Mouse (Mus musculus) heart, adult 2 months (tissue): ENCODE measurements around the gene Gm13697. TPM values are rescaled to one million over a fixed set of nuclear protein-coding genes. Genes with fewer than 3 reads are reported as not detected.
A peak's percentile ranks its signal among the peaks of the same experiment; 100 is the strongest.
"Not testable (repeated sequence)": the region's sequence is repeated elsewhere in the genome, so short reads cannot be mapped to it uniquely, and the experiment has no call there.

Experiments used
- DNase-seq, 2 experiments: peaks; one replicate each; pipeline ENCODE4 v3.0.0; 2021
- H3K27ac ChIP-seq: fragments of 200-600 bp; 2 replicates; pipeline ENCODE4 v1.8.1; 2022
- H3K27me3 ChIP-seq: fragments of 200-500 bp; 2 replicates; pipeline ENCODE4 v1.6.1; 2012; ENCODE audit warnings: mild to moderate bottlenecking, low read length, inconsistent platforms, mixed read lengths; ENCODE audit not compliant: control insufficient read depth, insufficient read depth
- H3K36me3 ChIP-seq: fragments of 200-500 bp; 2 replicates; pipeline ENCODE4 v1.6.1; 2012; ENCODE audit warnings: low read length, inconsistent platforms; ENCODE audit not compliant: control insufficient read depth, insufficient read depth
- H3K4me1 ChIP-seq: fragments of 200-500 bp; 2 replicates; pipeline ENCODE4 v1.6.1; 2011; ENCODE audit warnings: low read length; ENCODE audit not compliant: control insufficient read depth, insufficient read depth
- H3K4me3 ChIP-seq: fragments of 200-600 bp; 2 replicates; pipeline ENCODE4 v1.8.1; 2022
- H3K79me2 ChIP-seq: fragments of 200-500 bp; replicated peaks from 2 replicates; pipeline ENCODE4 v1.6.1; 2012; ENCODE audit warnings: mild to moderate bottlenecking, inconsistent platforms, low read length, moderate library complexity, mixed read lengths; ENCODE audit not compliant: control insufficient read depth, insufficient read depth
- H3K9ac ChIP-seq: fragments of 200-500 bp; 2 replicates; pipeline ENCODE4 v1.6.1; 2012; ENCODE audit warnings: low read depth, mild to moderate bottlenecking, control low read depth, inconsistent platforms, low read length, mixed read lengths
- CTCF ChIP-seq: fragments of 200-600 bp; IDR thresholded peaks from 2 replicates; pipeline ENCODE4 v1.8.1; 2022; ENCODE audit warnings: antibody characterized with exemption, mild to moderate bottlenecking, moderate library complexity
- EP300 ChIP-seq: fragments of 200-500 bp; IDR thresholded peaks from 2 replicates; pipeline ENCODE4 v1.6.1; 2011; ENCODE audit warnings: low read depth, low read length, control low read depth; ENCODE audit not compliant: insufficient read depth
- POLR2A ChIP-seq: fragments of 200-500 bp; IDR thresholded peaks from 2 replicates; pipeline ENCODE4 v1.6.1; 2011; ENCODE audit warnings: mild to moderate bottlenecking, low read depth, low read length, control low read depth; ENCODE audit not compliant: insufficient read depth
- WGBS: fragments of 180-500 bp; shearing (Covaris S2); methylation state at CpG from one replicate; pipeline ENCODE4 v1.1.7; 2018; 5-methylcytosine and 5-hydroxymethylcytosine counted together
- intact Hi-C: fragments of 180-260 bp; cut with DNase I; formaldehyde crosslinking; loops from one replicate; pipeline ENCODE4 v1.15.1; 2025
- long read RNA-seq: library from polyadenylated mRNA; stranded (forward); transcript quantifications from one replicate; pipeline ENCODE4 v2.0.0, GENCODE M21; 2021
- polyA plus RNA-seq: library from polyadenylated mRNA; depleted of rRNA; stranded (reverse); fragments of >200 nt; gene quantifications from 2 replicates; pipeline ENCODE4 v1.2.3, GENCODE M21; 2012; rRNA removed
- total RNA-seq, 2 experiments: library from RNA; stranded (reverse); gene quantifications; 2 replicates each; pipeline ENCODE4 v1.2.3; 2021

Gene Gm13697
- total RNA-seq (under 1 TPM; 0.70 to 0.76 TPM), polyA plus RNA-seq (not detected in 2 replicates)
- long read RNA-seq = 0 reads

GRCm38 (mm10) chr2:83984443-83984842 lies at the start of gene Gm13697:
Gm13697 (plus strand) TSS chr2:83984743.
- H3K9ac ChIP-seq, H3K27me3 ChIP-seq, H3K36me3 ChIP-seq, DNase-seq, H3K4me1 ChIP-seq, H3K79me2 ChIP-seq, H3K4me3 ChIP-seq, H3K27ac ChIP-seq, intact Hi-C loops: not testable (repeated sequence)
- WGBS = no CpG with 5 or more reads among the region's 6 CpGs

- Histone ChIP-seq H3K4me3 (no peak within 1 kb of the TSS), H3K4me1 (no peaks in the 10 kb centered on the region), H3K27me3 (peaks cover 3% of the 10 kb centered on the region; the same call in 1 of the 2 replicates), H3K27ac (no peak within 1 kb of the TSS), H3K36me3 (no peaks in the 10 kb centered on the region), H3K9ac (no peak within 1 kb of the TSS), H3K79me2 (no peaks in the 10 kb centered on the region)
- intact Hi-C loops = no loop called here
- DNase-seq = peak; percentile 16 to 23
- no peak for TF ChIP-seq POLR2A
- TF ChIP-seq CTCF = no peak
- TF ChIP-seq EP300 = no peak
- WGBS = 2% methylated on average over 20 of the region's 20 CpGs
These were observed 43.6 kb upstream of the Gm13697 start, which contains the start of gene Zswim2 for GRCm38 (mm10) chr2:83940931-83941361. Zswim2 (minus strand) TSS chr2:83941228.

DNA sequence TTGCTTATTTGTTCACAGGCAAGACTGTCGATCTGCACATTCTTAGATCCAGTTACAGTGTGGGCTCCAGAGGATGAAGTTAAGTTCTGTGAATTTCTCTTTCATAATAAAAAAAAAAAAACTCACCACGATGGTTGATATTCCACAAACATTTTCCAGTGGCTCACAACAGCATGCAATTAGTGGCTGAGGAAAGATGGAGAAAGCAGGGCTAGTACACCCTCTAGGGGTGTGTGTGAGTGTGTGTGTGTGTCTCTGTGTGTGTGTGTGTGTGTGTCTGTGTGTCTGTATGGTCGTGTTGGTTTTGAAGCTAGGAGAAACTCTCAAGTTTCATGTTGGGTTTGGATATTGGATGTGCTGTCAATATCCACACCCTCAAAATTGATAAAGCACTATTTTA lies 43.2 kb upstream of the Gm13697 start:
- Histone ChIP-seq H3K4me3 (no peak overlapping the region), H3K36me3 (no peaks in the 10 kb centered on the region), H3K27me3 (peaks cover 3% of the 10 kb centered on the region; the same call in 1 of the 2 replicates), H3K79me2 (no peaks in the 10 kb centered on the region), H3K4me1 (no peaks in the 10 kb centered on the region), H3K9ac (no peak overlapping the region), H3K27ac (no peak overlapping the region)
- intact Hi-C loops = no loop called here
- TF ChIP-seq POLR2A = no peak
- TF ChIP-seq EP300 = no peak
- no peak for TF ChIP-seq CTCF
- no peak for DNase-seq
- WGBS = 29% methylated on average over 3 of the region's 3 CpGs

DNA sequence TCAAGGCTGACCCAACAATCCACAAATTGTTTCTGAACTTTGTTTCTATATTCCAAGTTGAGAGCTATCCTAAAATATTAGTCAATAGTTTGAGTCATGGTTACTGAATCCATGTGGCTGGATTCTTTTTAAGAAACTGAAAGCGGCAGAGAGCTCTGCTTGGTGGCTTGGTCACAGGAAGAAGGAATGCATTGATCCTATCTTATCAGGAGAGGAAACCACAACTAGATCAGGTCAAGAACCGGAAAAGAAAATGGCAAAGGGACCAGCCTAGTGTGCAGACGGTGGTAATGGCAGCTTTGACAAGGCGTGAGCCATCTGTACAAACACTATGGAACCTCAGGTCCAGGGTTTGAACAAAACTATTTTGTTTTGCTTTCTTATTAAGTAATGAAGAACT lies 42.8 kb upstream of the Gm13697 start:
- H3K4me3 ChIP-seq = no peak overlapping the region
- no peak overlapping the region for H3K9ac ChIP-seq
- H3K27me3 ChIP-seq = peaks cover 3% of the 10 kb centered on the region; the same call in 1 of the 2 replicates
- WGBS = 40% methylated on average over 4 of the region's 4 CpGs
- no peak overlapping the region for H3K27ac ChIP-seq
- no peaks in the 10 kb centered on the region for H3K4me1 ChIP-seq
- intact Hi-C loops = no loop called here
- H3K79me2 ChIP-seq = no peaks in the 10 kb centered on the region
- no peak for DNase-seq
- TF ChIP-seq POLR2A = no peak
- TF ChIP-seq CTCF = no peak
- TF ChIP-seq EP300 = no peak
- no peaks in the 10 kb centered on the region for H3K36me3 ChIP-seq

DNA sequence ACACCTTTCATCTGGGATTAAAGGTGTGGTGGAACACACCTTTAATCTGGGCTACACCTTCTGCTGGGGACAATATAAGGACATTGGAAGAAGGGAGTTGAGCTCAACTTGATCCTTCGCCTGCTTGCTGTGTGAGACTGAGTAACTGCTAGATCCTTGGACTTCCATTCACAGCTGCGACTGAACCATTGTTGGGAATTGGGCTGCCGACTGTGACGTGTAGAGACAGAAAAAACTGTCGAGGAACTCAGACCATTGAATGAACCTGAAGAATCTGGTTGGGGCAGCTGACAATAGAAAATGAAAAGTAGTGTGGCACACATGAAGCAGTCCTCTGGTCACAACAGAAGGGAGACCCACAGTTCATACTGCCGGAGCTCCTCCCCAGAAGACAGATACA lies 29.1 kb upstream of the Gm13697 start, which contains the start of gene Gm13698:
Gm13698 (plus strand) TSS at position 301 of the 400 bp plus-strand sequence.
- H3K36me3 ChIP-seq, H3K4me1 ChIP-seq, H3K79me2 ChIP-seq, DNase-seq, intact Hi-C loops, H3K27ac ChIP-seq, H3K4me3 ChIP-seq, H3K9ac ChIP-seq, H3K27me3 ChIP-seq: not testable (repeated sequence)
- WGBS = no CpG with 5 or more reads among the region's 6 CpGs

GRCm38 (mm10) chr2:83961203-83961602 lies 23.3 kb upstream of the Gm13697 start, which contains the start of gene Gm13693:
Gm13693 (plus strand) TSS chr2:83961503.
- H3K4me1 ChIP-seq, H3K9ac ChIP-seq, intact Hi-C loops, H3K27ac ChIP-seq, H3K4me3 ChIP-seq, H3K79me2 ChIP-seq, H3K27me3 ChIP-seq, DNase-seq, H3K36me3 ChIP-seq: not testable (repeated sequence)
- no CpG with 5 or more reads among the region's 6 CpGs for WGBS

DNA sequence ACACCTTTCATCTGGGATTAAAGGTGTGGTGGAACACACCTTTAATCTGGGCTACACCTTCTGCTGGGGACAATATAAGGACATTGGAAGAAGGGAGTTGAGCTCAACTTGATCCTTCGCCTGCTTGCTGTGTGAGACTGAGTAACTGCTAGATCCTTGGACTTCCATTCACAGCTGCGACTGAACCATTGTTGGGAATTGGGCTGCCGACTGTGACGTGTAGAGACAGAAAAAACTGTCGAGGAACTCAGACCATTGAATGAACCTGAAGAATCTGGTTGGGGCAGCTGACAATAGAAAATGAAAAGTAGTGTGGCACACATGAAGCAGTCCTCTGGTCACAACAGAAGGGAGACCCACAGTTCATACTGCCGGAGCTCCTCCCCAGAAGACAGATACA lies 17.5 kb upstream of the Gm13697 start, which contains the start of gene Gm13695:
Gm13695 (plus strand) TSS at position 301 of the 400 bp plus-strand sequence.
- H3K4me1 ChIP-seq, DNase-seq, H3K4me3 ChIP-seq, H3K9ac ChIP-seq, H3K36me3 ChIP-seq, intact Hi-C loops, H3K79me2 ChIP-seq, H3K27ac ChIP-seq, H3K27me3 ChIP-seq: not testable (repeated sequence)
- no CpG with 5 or more reads among the region's 6 CpGs for WGBS

DNA sequence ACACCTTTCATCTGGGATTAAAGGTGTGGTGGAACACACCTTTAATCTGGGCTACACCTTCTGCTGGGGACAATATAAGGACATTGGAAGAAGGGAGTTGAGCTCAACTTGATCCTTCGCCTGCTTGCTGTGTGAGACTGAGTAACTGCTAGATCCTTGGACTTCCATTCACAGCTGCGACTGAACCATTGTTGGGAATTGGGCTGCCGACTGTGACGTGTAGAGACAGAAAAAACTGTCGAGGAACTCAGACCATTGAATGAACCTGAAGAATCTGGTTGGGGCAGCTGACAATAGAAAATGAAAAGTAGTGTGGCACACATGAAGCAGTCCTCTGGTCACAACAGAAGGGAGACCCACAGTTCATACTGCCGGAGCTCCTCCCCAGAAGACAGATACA lies 11.7 kb upstream of the Gm13697 start, which contains the start of gene Gm13696:
Gm13696 (plus strand) TSS at position 301 of the 400 bp plus-strand sequence.
- H3K9ac ChIP-seq, H3K79me2 ChIP-seq, H3K4me3 ChIP-seq, intact Hi-C loops, H3K4me1 ChIP-seq, DNase-seq, H3K27me3 ChIP-seq, H3K27ac ChIP-seq, H3K36me3 ChIP-seq: not testable (repeated sequence)
- WGBS = no CpG with 5 or more reads among the region's 6 CpGs

DNA sequence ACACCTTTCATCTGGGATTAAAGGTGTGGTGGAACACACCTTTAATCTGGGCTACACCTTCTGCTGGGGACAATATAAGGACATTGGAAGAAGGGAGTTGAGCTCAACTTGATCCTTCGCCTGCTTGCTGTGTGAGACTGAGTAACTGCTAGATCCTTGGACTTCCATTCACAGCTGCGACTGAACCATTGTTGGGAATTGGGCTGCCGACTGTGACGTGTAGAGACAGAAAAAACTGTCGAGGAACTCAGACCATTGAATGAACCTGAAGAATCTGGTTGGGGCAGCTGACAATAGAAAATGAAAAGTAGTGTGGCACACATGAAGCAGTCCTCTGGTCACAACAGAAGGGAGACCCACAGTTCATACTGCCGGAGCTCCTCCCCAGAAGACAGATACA lies 5.9 kb upstream of the Gm13697 start, which contains the start of gene Gm13694:
Gm13694 (plus strand) TSS at position 301 of the 400 bp plus-strand sequence.
- H3K4me1 ChIP-seq, H3K27me3 ChIP-seq, H3K36me3 ChIP-seq, H3K4me3 ChIP-seq, H3K27ac ChIP-seq, intact Hi-C loops, DNase-seq, H3K79me2 ChIP-seq, H3K9ac ChIP-seq: not testable (repeated sequence)
- WGBS = no CpG with 5 or more reads among the region's 6 CpGs
